Mouse (Mus musculus) stomach, embryonic 14.5 days (tissue): ENCODE measurements around the gene Fgd3. TPM values are rescaled to one million over a fixed set of nuclear protein-coding genes. Genes with fewer than 3 reads are reported as not detected.

Experiments used
- ATAC-seq: fragments of 200-750 bp; cut with Nextera tagmentation; 2 replicates; pipeline ENCODE4 v1.8.0; 2017; ENCODE audit warnings: low read depth, moderate TSS enrichment; ENCODE audit not compliant: insufficient number of reproducible peaks, insufficient read depth, low FRiP score
- H3K27ac ChIP-seq: fragments of 300-500 bp; sonication (generic); 2 replicates; pipeline ENCODE4 v1.5.1; 2014; ENCODE audit warnings: mild to moderate bottlenecking, low read length, moderate library complexity, mixed read lengths
- H3K27me3 ChIP-seq: fragments of 300-500 bp; sonication (generic); 2 replicates; pipeline ENCODE4 v1.6.1; 2014; ENCODE audit warnings: low read length, control low read depth, mixed read lengths; ENCODE audit not compliant: control insufficient read depth, insufficient read depth
- H3K36me3 ChIP-seq: fragments of 300-500 bp; sonication (generic); 2 replicates; pipeline ENCODE4 v1.6.1; 2014; ENCODE audit warnings: mild to moderate bottlenecking, control low read depth, low read length, moderate library complexity, mixed read lengths; ENCODE audit not compliant: control insufficient read depth, insufficient read depth
- H3K4me1 ChIP-seq: fragments of 300-500 bp; sonication (generic); 2 replicates; pipeline ENCODE4 v1.6.1; 2014; ENCODE audit warnings: low read length, control low read depth, mixed read lengths; ENCODE audit not compliant: control insufficient read depth, insufficient read depth
- H3K4me2 ChIP-seq: fragments of 300-500 bp; sonication (generic); replicated peaks from 2 replicates; pipeline ENCODE4 v1.6.1; 2014; ENCODE audit warnings: low read depth, low read length, control low read depth
- H3K4me3 ChIP-seq: fragments of 300-500 bp; sonication (generic); 2 replicates; pipeline ENCODE4 v1.5.1; 2014; ENCODE audit warnings: low read depth, low read length, control low read depth
- H3K9ac ChIP-seq: fragments of 300-500 bp; sonication (generic); replicated peaks from 2 replicates; pipeline ENCODE4 v1.6.1; 2014; ENCODE audit warnings: low read depth, mild to moderate bottlenecking, control low read depth, low read length, moderate library complexity, mixed read lengths
- H3K9me3 ChIP-seq: fragments of 300-500 bp; sonication (generic); 2 replicates; pipeline ENCODE4 v1.6.1; 2016; ENCODE audit warnings: low read depth, low read length, control low read depth; ENCODE audit not compliant: control insufficient read depth
- WGBS: fragments of 180-500 bp; shearing (Covaris S2); extraction: QIAGEN DNeasy Blood & Tissue Kit; methylation state at CpG from one replicate; pipeline ENCODE4 v1.1.7; 2014; 5-methylcytosine and 5-hydroxymethylcytosine counted together
- polyA plus RNA-seq: library from polyadenylated mRNA; unstranded; fragments of >200 nt; fragmentation: Nextera tagmentation; extraction: Ambion mirVana; gene quantifications from 2 replicates; pipeline ENCODE4 v1.2.1, GENCODE M21; 2014

Fgd3 gene
- polyA plus RNA-seq, 1 experiment from 2014 or later = 0.51 TPM

- 72% methylated on average over 3 of the region's 3 CpGs for WGBS
- Histone ChIP-seq H3K36me3 (no peaks in the 10 kb centered on the region), H3K9me3 (no peaks in the 10 kb centered on the region), H3K9ac (no peak overlapping the region), H3K27me3 (no peaks in the 10 kb centered on the region), H3K4me2 (no peak overlapping the region), H3K27ac (no peak overlapping the region), H3K4me1 (no peaks in the 10 kb centered on the region), H3K4me3 (no peak overlapping the region)
- ATAC-seq = no peak
These were observed 62.2 kb downstream of the Fgd3 start for GRCm38 (mm10) chr13:49257819-49258313.

GRCm38 (mm10) chr13:49252746-49253145 lies 67.4 kb downstream of the Fgd3 start:
- H3K4me2 ChIP-seq = no peak overlapping the region
- ATAC-seq = no peak
- no peak overlapping the region for H3K9ac ChIP-seq
- H3K27ac ChIP-seq = no peak overlapping the region
- 88% methylated on average over 13 of the region's 13 CpGs for WGBS
- no peaks in the 10 kb centered on the region for H3K36me3 ChIP-seq
- H3K27me3 ChIP-seq = peaks cover 7% of the 10 kb centered on the region; the same call in 1 of the 2 replicates
- H3K9me3 ChIP-seq = no peaks in the 10 kb centered on the region
- H3K4me3 ChIP-seq = no peak overlapping the region
- no peaks in the 10 kb centered on the region for H3K4me1 ChIP-seq

DNA sequence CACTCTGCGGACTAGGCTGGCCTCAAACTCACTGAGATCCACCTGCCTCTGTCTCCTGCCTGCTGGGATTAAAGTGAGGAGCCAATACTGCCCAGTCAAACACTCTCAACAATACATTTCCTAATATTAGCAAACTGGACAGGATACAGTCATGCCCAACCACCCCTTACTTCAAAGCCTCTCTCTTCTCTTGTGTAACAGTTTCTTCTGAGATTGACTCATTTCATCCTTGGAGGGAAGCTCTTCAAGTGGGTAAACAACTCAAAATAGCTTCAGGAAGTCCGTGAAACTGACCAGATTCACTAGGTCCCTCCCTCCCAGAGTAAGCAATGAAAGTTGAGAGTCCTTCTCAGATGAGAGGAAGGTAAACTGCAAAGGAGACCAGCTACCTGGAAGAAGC lies 68.0 kb downstream of the Fgd3 start:
- Histone ChIP-seq H3K4me2 (no peak overlapping the region), H3K27ac (no peak overlapping the region), H3K27me3 (peaks cover 7% of the 10 kb centered on the region; the same call in 1 of the 2 replicates), H3K9me3 (no peaks in the 10 kb centered on the region), H3K36me3 (no peaks in the 10 kb centered on the region), H3K4me3 (no peak overlapping the region), H3K4me1 (no peaks in the 10 kb centered on the region), H3K9ac (no peak overlapping the region)
- 62% methylated on average over 2 of the region's 2 CpGs for WGBS
- ATAC-seq = no peak

DNA sequence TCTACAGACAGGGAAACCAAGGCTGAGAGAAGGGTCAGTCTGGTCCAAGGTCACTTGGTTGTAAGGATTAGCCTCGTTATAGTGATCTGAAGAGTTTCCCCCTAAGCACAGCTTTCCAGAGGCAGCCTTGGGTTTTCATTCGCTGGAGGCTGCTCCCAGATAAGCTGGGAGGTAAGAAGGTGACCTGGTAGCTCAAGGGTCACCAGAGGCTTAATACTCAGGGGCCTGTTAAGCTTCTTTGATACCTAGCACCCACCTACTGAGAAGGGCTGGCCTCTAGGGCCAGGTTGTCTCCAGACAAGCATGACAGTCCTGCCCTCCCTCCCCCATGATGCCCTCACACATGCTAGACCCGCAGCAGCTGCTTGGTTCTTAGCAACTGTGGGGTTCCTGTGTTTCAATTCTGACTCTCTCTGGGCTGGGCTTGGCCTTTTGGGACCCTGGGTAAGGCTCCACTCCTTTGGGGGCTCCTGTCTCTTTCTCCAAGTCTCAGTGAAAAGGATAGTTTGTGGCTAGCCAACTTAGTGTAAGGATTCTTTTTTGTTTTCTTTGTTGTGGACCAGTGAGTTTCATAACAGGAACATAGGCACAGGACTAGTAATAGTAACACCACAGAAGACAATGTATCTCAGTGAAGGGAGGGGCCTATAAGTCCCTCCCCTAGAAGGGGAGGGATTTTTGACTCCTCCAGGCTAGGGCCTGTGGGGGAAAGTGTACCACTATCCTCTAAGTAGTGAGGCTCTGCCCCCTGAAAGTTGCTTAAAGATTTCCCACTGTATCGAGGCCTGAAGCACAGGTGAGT lies 69.2 kb downstream of the Fgd3 start:
- no peak overlapping the region for H3K9ac ChIP-seq
- H3K9me3 ChIP-seq = no peaks in the 10 kb centered on the region
- 34% methylated on average over 4 of the region's 4 CpGs for WGBS
- H3K27ac ChIP-seq = no peak overlapping the region
- no peak for ATAC-seq
- peaks cover 14% of the 10 kb centered on the region; the same call in 1 of the 2 replicates for H3K27me3 ChIP-seq
- H3K36me3 ChIP-seq = no peaks in the 10 kb centered on the region
- H3K4me2 ChIP-seq = no peak overlapping the region
- H3K4me3 ChIP-seq = no peak overlapping the region
- H3K4me1 ChIP-seq = no peaks in the 10 kb centered on the region

DNA sequence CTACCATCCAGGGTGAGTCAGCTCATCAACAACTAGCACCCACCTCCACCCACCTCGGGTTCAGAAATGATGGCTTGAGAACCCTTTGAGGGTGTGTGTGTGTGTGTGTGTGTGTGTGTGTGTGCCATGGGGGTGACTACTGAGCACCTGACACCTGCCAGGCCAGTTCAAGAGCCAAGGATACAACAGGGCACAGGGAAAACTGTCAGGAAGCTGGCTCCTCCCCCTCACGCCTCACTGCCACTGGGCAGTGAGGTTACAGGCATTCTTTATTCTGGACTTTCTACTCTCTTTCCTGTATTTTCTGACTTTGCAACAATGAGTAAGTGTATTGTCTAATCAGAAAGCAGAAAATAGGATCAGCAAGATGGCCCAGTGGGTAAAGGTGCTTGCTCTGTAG lies 70.5 kb downstream of the Fgd3 start:
- no peak overlapping the region for H3K9ac ChIP-seq
- H3K4me1 ChIP-seq = no peaks in the 10 kb centered on the region
- no peak for ATAC-seq
- H3K4me3 ChIP-seq = no peak overlapping the region
- no peaks in the 10 kb centered on the region for H3K9me3 ChIP-seq
- no peak overlapping the region for H3K27ac ChIP-seq
- 75% methylated on average over 2 of the region's 2 CpGs for WGBS
- H3K36me3 ChIP-seq = no peaks in the 10 kb centered on the region
- H3K27me3 ChIP-seq = peaks cover 14% of the 10 kb centered on the region; the same call in 1 of the 2 replicates
- no peak overlapping the region for H3K4me2 ChIP-seq

DNA sequence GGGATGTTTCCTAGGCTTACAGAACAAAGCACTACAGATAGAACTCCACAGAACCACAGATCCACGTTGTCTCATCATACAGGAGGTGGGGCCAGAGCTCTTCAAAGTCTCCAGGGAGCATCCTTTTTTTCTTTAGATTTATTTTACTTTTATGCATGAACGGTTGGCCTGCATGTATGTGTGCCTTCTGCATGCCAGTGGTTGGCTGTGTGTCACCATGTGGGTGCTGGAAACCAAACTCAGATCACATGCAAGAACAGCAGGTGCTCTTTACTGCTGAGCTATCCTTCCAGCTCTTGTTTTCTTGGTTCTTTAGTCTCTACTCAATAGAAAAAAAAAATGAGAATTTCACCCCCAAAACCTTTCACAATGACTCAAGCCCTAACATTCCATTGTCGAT lies 71.2 kb downstream of the Fgd3 start:
- no peak overlapping the region for H3K4me3 ChIP-seq
- no peak overlapping the region for H3K9ac ChIP-seq
- no peaks in the 10 kb centered on the region for H3K36me3 ChIP-seq
- no peaks in the 10 kb centered on the region for H3K9me3 ChIP-seq
- no peak overlapping the region for H3K27ac ChIP-seq
- H3K4me1 ChIP-seq = no peaks in the 10 kb centered on the region
- ATAC-seq = no peak
- no peak overlapping the region for H3K4me2 ChIP-seq
- WGBS = 49% methylated on average over 3 of the region's 3 CpGs
- H3K27me3 ChIP-seq = peaks cover 14% of the 10 kb centered on the region; the same call in 1 of the 2 replicates

DNA sequence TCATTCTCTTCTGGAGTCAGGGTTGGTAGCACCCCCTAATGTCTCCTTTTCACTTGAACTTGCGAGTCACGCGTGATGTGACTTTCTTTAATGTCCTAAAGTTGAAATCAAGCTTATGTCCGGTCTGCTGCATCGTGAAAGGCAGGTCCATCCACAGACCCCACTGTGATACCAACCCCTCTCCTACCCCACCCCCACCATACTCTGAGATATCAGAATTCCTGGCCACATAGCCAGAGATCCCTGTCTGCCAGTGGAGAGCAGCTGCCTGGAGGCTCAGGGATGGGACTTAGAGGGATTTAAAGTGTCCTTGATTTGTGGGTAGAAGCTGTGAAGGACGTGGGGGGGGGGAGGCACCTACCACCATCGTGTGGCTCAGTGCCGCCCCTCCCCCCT lies 71.6 kb downstream of the Fgd3 start, which contains the start of gene Susd3:
TSS of gene Susd3 (minus strand) at position 240 of the 396 bp plus-strand sequence.
- no peak within 1 kb of the TSS for H3K9ac ChIP-seq
- no peaks in the 10 kb centered on the region for H3K9me3 ChIP-seq
- peak within 1 kb of the TSS; percentile 82 for H3K4me2 ChIP-seq
- 17% methylated on average over 7 of the region's 8 CpGs for WGBS
- H3K27ac ChIP-seq = no peak within 1 kb of the TSS
- ATAC-seq = no peak
- peak within 1 kb of the TSS; percentile 40 for H3K4me3 ChIP-seq
- no peaks in the 10 kb centered on the region for H3K36me3 ChIP-seq
- H3K4me1 ChIP-seq = no peaks in the 10 kb centered on the region
- peaks cover 14% of the 10 kb centered on the region; the same call in 1 of the 2 replicates for H3K27me3 ChIP-seq

GRCm38 (mm10) chr13:49247740-49248466 lies 72.2 kb downstream of the Fgd3 start:
- ATAC-seq = peak; percentile 76
- Histone ChIP-seq H3K4me3 (peak overlapping the region; percentile 40), H3K36me3 (no peaks in the 10 kb centered on the region), H3K9ac (no peak overlapping the region), H3K9me3 (no peaks in the 10 kb centered on the region), H3K27me3 (peaks cover 14% of the 10 kb centered on the region; the same call in 1 of the 2 replicates), H3K27ac (no peak overlapping the region), H3K4me1 (no peaks in the 10 kb centered on the region), H3K4me2 (peak overlapping the region; percentile 82)
- WGBS = 1% methylated on average over 58 of the region's 58 CpGs
